Mouse (Mus musculus) embryo, embryonic 11.5 days (tissue): ENCODE results near the gene Trf.
"Not testable (repeated sequence)": the region's sequence is repeated elsewhere in the genome, so short reads cannot be mapped to it uniquely, and the experiment has no call there.

Experiments
- DNase-seq: peaks from one replicate; pipeline ENCODE4 v3.0.0-alpha.2; 2012; ENCODE audit warnings: low read depth, low spot score

Trf gene

DNA sequence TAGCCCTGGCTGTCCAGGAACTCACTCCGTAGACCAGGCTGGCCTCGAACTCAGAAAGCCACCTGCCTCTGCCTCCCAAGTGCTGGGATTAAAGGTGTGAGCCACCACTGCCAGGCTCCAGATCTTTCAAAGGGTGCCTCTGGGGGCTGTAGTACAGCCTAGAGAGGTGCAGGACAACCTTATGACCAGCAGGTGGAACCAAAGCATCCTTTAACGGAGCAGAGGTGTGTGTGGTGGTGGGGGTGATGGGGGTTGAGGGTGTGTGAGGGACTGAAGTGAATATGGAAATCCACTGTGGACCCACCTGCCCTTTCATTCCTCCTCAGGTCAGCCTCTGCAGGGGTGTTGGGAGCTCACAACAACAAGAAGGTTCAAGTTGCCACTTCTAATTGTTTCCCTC is 4.8 kb downstream of the Trf start:
- DNase-seq = no peak

DNA sequence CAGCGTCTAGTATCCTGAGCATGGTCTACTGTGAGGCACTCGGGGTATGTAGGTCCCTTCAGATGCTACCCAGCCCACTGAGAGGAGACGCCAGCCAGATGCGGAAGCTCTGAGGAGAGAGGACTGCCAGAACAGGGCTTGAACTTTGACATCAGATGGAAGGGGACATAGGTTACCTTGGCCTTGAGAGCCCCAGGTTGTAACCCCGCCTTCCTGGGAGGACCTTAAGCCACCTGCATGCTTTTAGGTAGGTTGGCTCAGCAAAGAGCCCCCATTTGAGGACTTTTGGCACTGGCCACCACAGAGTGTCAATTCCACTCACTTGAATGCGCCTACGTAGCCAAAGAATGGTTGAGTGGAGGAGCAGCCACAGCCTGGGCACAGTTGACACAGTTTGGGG is 5.5 kb downstream of the Trf start:
- DNase-seq = no peak

DNA sequence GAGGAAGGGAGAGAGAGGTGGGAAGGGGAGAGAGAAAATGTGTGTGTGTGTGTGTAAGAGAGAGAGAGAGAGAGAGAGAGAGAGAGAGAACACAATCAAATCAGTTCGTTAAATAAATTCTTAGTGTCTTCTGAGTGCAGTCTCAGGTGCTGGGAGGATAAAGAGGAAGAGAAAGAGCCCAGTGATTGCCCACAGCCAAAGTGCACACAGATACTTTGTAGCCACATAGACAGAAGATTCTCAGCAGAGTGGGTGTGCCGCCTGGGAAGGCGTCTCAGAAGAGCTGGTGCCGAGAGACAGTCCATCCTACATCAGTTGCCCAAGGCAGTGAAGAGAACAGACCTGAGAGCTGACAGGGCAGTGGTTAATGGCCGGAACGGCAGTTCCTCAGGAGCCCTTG is 16.0 kb downstream of the Trf start:
- no peak for DNase-seq

DNA sequence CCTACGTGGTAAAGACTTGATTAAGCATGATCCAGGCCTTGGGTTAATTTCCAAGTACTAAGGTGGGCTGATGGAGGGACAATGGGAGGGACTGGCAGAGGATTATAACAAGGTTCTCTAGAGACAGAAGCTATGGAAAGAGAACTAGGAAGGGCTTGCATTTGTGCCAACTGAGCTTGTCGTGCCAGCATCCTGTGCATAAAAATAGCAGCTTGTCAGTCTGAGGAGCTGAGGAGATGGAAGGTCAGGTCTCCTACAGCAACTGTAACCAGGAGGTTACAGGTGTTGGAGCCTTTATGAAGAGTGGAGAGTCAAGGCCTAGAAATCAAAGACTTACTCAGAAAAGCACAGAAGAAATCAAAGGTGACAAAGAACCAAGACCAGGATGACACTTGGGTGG is 16.6 kb downstream of the Trf start:
- DNase-seq = no peak

DNA sequence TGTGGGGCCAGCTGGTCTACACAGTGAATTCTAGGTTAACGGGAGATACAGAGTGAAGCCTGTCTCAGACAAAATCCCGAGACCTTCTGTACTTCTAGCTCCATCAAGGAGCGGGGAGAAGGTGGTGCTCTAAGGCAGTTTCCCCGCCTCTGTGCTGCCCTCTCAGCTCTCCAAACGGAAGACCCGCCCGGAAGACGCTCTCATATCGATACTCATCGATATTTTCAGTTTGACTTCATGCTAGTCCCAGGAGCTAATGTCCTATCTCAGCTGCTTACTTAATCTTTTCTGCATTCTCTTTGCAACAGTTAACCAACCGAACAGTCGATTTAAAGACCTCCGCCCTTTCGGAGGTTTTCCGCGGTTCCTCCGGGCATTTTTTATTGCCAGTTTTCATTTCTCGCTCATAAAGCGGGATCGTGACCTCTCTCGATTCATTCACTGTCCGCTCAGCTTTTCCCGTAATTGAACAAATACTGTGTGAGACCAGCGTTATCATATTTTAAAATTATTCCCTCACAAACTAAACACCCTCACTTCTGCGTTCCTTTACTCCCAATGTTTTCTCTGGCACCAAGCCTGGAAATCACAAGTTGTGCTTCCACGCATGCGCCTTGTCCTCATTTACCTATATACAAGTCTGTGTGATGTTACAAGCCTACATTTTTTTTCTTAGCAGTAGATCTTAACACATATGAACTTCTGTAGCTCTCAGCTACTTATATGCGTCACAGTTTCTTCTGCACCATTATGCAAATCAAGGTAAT is 17.4 kb downstream of the Trf start:
- no peak for DNase-seq

DNA sequence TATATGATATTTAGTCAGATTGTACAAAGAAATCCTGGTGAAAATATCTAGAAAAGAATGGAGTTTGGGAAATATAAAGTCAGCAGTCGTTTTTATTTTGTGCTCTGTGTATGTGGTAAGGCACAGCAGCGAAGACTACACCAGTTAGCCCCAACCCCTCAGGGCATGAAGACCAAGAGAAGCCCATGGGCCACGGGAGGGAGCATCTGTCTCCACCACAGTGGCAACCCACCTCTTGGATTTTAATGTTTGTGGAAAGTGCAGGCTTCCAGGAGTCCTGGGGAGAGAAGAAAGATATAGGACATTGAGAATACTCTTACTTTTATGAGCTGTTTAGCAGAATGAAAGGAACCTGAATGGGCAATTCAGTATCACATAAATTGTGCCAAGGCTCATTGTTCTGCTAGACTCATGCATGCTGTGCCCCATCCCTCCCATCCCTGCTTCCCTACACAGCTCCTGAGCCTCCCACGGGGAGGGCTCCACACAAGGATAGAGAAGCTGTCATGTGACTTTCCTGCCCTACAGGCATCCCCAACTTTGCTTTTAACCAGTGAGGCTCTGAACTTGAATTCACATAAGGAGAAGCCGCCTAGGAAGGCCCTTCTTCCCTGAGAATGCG is 21.3 kb downstream of the Trf start:
- DNase-seq = no peak

DNA sequence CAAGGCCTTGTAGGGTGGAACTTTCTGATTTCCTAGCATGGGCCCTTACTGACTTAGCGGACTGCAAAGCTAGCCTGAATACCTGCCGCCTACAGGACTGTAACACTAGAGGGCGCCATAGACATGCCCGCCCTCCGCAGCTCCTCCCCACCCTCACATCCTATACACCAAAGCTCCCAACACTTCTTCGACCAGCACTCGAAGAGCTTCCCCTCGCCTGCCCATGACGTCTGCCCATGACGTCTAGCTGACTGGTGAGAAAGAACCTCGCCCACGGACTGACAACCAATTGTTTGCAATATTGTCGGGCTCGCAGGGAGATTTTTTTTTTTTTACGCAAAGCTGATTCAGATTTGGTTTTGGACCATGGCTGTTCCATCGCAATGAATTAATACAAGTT is 22.4 kb downstream of the Trf start:
- DNase-seq = peak; percentile 68

DNA sequence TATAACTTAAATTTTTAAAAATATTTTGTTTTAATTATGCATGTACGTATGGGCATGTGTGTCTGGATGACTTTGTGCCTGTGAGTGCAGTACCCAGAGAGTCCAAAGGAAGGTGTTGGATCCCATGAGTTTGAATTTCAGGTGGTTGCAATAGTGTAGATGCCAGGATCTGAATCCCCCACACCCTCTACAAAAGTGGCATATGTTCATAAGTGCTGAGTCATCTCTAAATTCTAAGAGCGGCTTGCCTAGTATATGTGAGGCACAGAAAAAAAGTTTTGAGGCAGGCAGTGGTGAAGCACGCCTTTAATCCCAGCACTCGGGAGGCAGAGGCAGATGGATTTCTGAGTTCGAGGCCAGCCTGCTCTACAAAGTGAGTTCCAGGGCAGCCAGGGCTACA is 24.5 kb downstream of the Trf start:
- DNase-seq = no peak

DNA sequence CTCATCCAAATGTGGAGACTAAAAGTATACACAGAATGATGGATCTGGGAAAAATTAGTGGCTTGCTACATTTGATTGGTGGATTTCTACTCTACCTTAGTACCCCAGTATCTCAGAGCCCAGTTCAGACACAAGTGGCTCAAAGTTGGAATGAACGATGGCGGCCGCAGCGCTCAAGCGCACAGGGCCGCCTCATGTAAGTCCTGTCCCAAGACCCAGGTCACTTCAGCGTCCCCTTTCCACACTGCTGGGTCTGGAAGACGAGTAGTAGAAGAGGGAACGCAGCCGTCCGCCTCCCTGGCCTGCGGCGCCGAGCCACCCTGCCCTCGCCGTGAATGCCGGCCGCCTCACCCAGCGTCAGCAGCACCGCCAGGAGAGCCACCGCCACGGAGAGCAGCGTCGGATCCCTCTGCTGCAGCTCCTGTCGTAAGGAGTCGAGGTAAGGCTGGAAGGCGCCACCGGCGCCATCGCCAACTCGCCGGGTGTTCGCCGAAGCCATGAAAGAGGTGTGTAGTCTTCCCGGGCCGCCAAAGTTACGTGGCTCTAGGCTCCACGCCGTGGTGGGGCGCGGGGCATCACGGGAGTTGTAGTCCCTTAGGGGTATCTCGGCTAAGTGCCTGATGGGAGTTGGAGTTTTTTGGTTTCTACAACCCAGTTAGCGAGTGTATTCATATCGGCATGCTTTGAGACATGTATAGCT is 28.5 kb downstream of the Trf start, which contains the start of gene Srprb:
Gene Srprb, minus strand, starts transcription at position 577 of the 700 bp plus-strand sequence.
- DNase-seq = peak; percentile 83

DNA sequence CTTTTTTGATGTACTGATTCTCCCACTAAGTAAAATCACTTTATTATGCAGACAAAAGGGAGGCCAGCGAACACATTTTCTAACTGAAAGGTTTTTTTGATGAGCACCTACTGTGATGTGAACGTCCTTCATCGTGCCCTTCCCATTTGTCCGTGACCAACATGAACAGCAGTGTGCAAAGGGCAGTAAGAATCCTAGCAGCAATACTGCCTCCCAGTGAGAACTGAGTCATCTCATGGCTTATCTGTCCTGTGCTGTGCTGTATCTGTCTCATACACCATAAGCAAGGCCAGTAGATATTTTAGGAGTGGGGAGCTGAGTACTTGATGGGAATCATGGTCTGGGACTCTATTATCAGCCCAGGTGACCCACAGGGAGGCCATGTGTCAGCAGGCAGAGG is 41.8 kb downstream of the Trf start:
- no peak for DNase-seq

DNA sequence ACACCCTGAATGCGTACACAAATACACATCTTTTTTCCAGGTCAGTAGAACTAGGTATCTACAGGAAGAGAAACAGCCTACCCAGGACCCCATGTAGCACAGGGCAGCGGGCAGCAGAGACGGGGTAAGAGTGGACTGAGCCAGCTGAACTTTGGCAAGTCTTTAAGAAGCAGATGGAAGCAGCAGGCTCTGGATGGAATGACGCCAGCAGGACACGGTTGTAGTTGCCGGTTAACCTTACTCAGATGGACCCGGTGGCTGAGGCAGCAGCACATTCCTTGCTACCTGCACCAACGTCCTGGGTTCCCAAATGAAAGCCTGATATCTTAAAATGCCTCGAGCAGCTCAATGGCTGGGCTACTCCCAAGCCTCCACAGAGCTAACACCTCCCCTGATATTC is 43.5 kb downstream of the Trf start:
- DNase-seq = no peak

DNA sequence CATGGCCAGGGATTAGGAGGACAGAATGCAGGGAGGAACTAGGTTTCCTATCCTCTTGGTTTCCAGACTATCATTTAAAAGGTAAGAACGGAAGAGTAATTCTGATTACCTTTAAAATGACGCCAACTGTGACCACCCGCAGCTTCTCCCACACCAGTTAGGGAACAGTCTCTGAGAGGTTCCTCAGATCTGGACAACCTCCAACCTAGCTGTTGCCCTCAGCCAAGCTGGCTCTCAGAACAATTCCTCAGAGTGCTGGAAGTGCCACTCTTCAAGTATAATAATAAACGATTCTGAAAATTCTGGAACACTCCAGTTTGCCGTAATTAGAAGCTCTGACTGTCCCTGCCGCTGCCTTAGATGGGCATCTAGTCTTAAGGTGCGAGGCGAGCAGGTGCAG is 44.3 kb downstream of the Trf start:
- DNase-seq = no peak

DNA sequence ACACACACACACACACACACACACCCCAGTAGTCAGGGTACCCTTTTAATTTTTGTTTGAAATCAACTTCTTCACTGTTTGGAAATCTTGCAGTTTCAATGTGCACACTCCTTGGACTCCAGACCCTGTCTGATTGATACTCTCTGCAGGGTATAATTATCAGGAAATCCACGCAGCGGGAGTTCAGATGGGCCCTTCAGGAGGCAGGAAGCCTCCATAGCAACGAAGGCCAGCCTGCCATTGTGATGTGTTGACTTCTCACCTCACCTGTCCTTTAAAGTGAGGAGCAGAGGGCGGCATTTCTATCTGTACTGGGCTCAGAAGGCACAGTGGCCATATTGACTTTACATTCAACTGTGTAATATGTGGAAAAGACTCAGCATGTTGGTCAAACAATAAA is 45.4 kb downstream of the Trf start:
- no peak for DNase-seq

DNA sequence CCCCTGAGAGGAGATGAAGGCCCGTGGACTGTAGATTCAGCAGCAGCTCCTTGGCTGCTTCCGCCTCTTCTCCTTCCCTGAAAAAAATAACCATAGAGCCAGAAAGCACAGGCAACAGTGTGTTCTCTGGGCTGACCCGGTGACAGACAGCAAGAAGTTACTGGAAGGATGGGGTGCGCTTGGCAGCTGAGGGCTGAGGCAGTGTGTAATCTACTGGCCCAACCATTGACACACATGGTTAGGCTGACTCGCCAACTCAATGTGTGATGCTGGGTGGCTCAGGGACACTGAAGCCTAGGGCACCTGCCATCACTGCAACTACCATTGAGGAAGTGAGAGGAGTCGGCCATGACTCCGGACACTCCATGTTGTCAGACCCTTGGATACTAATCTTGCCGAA is 48.4 kb downstream of the Trf start:
- no peak for DNase-seq

DNA sequence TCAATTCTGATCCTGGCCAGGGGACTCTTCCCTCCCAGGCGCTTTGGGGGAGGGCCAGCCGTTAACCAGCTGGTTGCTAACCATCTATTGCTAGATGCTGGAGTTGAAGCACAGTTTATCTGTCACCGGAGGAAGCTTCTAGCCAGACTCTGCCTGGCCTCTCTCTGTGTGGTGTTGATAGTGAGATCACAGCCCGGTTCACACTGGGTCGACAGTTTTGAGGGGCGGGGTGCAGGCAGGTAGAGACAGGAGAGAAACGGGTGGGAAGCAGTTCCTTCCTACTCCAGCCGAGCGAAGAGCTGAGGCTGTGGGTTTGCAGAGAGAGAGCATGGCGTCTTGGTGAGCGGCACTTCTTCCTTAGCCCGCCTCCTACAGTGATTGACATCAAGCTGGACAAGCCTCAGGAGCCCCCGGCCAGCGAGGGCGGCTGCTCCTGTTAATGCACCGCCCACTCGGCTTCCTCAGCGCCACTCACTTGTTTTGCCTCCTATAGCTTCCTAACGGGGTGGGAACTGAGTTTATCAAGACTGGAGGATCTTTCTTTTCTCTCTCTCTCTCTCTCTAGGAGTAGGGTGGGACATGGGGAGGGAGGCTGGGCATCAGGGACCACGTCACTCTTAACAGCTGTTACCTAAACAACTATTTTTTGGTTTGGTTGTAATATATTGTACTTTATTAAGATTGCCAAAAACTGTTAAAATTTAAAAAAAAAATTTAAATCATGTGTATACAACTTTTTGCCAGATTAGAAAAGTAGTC is 49.3 kb downstream of the Trf start:
- DNase-seq = peak; percentile 75

DNA sequence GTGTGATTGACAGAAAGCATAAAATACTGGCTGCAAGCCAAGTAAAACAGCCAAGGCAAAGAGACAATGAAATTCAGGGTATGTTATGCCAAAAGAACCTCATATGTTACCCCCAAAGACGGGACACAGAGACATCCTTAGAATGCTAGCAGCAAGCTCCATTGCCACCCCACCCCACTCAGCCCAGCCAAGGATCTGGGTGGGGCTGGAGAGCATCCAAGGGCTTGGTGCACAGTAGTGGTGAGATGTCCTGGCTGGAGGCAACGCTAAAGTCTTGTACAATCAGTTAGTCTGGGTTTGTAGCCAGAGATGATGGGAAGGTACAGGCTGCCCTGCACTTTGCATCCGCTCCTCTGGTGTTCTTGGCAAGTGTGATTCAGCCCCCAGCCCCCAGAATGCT is 49.9 kb downstream of the Trf start:
- no peak for DNase-seq

DNA sequence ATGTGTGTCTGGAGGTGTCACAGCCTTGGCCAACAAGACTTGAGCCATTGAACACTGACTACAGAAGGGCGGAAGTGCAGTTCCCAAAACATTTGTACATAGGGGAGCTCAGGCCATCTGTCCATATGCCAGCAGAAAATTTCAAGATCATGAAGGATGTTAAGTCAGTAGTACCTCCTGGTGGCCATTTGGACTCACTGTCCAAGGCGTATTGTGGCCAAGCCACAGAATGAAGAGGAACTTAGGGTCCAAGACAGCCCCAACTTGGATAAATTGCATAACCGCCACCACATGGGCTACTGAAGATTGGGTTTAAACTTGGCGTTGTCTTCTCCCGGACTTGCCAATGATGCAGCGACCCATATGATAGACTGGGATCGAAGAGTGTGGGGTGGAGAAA is 54.6 kb downstream of the Trf start:
- no peak for DNase-seq

DNA sequence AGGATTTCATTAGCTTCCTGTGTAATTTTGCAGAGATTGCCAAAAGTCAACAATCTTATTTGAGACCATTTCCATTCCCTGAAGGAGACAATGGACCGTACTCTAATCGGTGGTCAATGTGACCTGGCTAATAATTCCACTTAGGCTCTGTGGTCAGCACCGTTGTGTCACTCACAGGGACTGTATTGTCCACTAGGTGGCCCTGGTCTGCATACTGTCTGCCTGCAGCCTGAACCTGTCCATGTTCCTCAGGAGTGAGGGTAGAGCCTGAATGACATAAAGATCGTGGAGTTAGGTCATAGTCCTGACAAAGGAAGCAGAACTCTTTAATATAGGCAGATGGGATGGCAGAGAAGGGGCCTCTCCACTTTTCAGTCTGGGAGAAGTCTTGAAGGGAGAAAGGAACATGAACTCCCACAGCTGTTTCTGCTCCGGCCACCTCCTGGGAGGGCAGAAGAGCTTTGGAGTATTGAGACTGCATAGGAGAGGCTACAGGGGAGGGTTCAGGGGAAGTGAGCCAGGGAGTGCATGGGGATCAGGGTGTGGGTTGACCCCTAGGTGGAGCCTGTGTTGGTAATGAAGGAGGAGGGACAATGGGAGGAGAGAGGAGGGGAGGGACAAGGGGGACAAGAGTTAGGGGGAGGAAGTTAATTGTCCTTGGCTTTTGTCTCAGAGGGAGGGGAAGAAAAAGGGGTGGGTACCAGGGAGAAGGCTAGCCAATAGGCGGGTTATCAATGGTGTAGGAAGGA is 55.3 kb downstream of the Trf start:
- no peak for DNase-seq

DNA sequence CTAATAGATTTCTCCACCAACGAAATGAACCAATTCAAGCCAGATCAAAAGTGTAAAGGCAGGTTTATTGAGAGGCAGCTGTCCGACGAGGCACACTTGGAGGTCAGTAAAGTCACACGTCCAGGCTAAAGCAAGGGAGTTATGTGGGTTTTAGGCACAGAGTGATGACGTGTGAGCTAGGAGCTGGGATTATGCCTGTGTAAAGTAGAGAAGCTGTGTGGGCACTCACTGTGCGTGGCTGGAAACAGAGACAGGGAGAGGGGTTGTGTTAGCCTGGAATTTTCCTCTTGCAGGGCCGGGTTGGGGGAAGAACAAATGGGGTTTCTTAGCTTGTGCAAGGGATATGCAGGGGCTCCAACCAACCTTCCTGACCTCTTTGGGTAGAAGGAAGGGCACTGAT is 61.5 kb downstream of the Trf start:
- DNase-seq = no peak

DNA sequence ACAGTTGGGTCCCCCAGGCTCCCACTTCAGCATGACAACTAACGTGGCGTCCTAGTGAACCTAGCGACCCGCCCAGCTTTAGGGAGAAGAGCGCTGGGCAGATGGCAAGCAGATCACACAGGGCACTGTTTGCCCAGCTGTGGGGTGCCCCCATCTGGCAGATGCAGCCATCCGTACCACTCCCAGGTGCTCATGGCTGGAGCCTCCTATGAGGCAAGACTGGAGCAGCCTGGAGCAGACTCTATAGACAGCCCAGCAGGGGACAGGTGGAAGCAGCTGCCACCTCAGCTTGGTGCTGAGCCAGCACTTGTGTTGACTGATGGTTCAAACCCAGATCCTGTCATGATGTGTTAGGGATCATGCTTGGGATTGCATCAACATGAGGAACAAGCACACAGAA is 62.2 kb downstream of the Trf start:
- no peak for DNase-seq

DNA sequence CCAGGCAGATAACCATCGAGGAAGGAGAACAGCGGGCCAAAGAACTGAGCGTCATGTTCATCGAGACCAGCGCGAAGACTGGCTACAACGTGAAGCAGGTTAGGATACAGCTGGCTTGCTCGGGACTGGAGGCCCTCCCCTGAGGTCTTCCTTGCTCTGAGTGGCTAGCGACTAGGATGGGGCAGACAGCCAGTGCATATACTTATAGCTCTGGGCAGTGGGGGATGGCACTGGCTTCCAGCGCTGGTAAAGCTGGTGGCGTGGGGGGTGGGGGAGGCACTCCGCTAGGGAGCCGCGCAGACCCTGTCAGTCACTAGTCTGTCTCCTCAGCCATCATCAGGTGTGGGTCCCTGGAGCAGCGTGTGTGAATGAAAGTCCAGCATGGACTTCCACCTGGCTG is 66.4 kb downstream of the Trf start:
- DNase-seq = no peak

DNA sequence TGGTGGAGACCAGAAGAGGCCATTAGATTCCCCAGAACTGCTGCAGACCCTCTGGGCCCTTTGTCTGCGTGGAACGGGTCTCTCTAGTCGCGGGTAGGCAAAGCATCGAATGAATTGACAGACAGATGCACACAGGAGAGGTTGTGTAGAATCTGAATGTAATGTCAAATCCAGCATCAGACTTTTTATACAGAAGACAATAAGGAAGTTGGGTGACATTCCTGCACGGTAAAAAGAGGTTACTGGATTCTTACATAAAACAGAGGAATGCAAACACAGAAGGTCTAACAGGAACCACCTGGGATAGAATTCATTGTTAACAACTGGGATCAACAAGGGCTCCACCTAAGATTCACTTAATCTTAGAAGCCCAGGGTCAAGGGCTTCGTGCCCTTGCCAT is 75.1 kb downstream of the Trf start:
- not testable (repeated sequence) for DNase-seq
